Mouse (Mus musculus): ENCODE data around the gene Fgfr2. TPM values are rescaled to one million over a fixed set of nuclear protein-coding genes. Genes with fewer than 3 reads are reported as not detected.
"Not testable (repeated sequence)": the region's sequence is repeated elsewhere in the genome, so short reads cannot be mapped to it uniquely, and the experiment has no call there.

The Fgfr2 gene
- polyA plus RNA-seq, 1 experiment from 2014 or later: 133 TPM

GRCm38 (mm10) chr7:131411941-131412270 lies 1711.2 kb downstream of the Fgfr2 start:
- Histone ChIP-seq H3K27me3 (ENCODE audit: control insufficient read depth, insufficient read depth, low read length) (no peaks in the 10 kb centered on the region), H3K9me3 (ENCODE audit: control insufficient read depth, low read length) (no peaks in the 10 kb centered on the region), H3K4me3 (ENCODE audit: low read length) (no peak overlapping the region), H3K9ac (ENCODE audit: low read depth, low read length) (no peak overlapping the region), H3K4me1 (ENCODE audit: control insufficient read depth, insufficient read depth, low read length) (0 out of 2 replicates have a peak, but pooled peaks cover 16% of the 10 kb centered on the region), H3K27ac (ENCODE audit: low read depth, low read length) (no peak overlapping the region), H3K36me3 (ENCODE audit: control insufficient read depth, insufficient read depth, low read length) (no peaks in the 10 kb centered on the region; the same call in 1 of the 2 replicates), H3K4me2 (replicated peaks; ENCODE audit: low read depth, low read length) (peak overlapping the region; percentile 43)
- WGBS: 39% methylated on average over 2 of the region's 2 CpGs
- no peak for ATAC-seq (ENCODE audit: low FRiP score, low TSS enrichment)

- ATAC-seq (ENCODE audit: low FRiP score, low TSS enrichment): no peak
- Histone ChIP-seq H3K9ac (ENCODE audit: low read depth, low read length) (0 out of 2 replicates have a peak overlapping the region, but pooled peaks have one; percentile 95), H3K27ac (ENCODE audit: low read depth, low read length) (peak overlapping the region; percentile 42; the same call in 1 of the 2 replicates)
Measured at GRCm38 (mm10) chr7:131411221-131411940, 1711.8 kb downstream of the Fgfr2 start.

GRCm38 (mm10) chr7:131410416-131411058 lies 1712.6 kb downstream of the Fgfr2 start, which contains the start of the genes Ikzf5 and Acadsb:
Gene Ikzf5 (minus strand): TSS chr7:131410521.
Gene Acadsb (plus strand): TSS chr7:131410601.
- Histone ChIP-seq H3K4me2 (replicated peaks; ENCODE audit: low read depth, low read length) (peak within 1 kb of the TSS; percentile 43), H3K27ac (ENCODE audit: low read depth, low read length) (peak within 1 kb of the TSS; percentile 69), H3K9ac (ENCODE audit: low read depth, low read length) (peak within 1 kb of the TSS; percentile 95), H3K9me3 (ENCODE audit: control insufficient read depth, low read length) (no peaks in the 10 kb centered on the region), H3K4me1 (ENCODE audit: control insufficient read depth, insufficient read depth, low read length) (0 out of 2 replicates have a peak, but pooled peaks cover 12% of the 10 kb centered on the region), H3K4me3 (ENCODE audit: low read length) (peak within 1 kb of the TSS; percentile 97), H3K36me3 (ENCODE audit: control insufficient read depth, insufficient read depth, low read length) (no peaks in the 10 kb centered on the region; the same call in 1 of the 2 replicates), H3K27me3 (ENCODE audit: control insufficient read depth, insufficient read depth, low read length) (no peaks in the 10 kb centered on the region)
- peak; percentile 97 for ATAC-seq (ENCODE audit: low FRiP score, low TSS enrichment)
- under 1% methylated on average over 42 of the region's 42 CpGs for WGBS

More at GRCm38 (mm10) chr7:131411221-131411940, 1711.8 kb downstream of the Fgfr2 start:
- Histone ChIP-seq H3K4me1 (ENCODE audit: control insufficient read depth, insufficient read depth, low read length) (0 out of 2 replicates have a peak, but pooled peaks cover 16% of the 10 kb centered on the region), H3K4me3 (ENCODE audit: low read length) (peak overlapping the region; percentile 97), H3K4me2 (replicated peaks; ENCODE audit: low read depth, low read length) (peak overlapping the region; percentile 43), H3K36me3 (ENCODE audit: control insufficient read depth, insufficient read depth, low read length) (no peaks in the 10 kb centered on the region; the same call in 1 of the 2 replicates), H3K9me3 (ENCODE audit: control insufficient read depth, low read length) (no peaks in the 10 kb centered on the region), H3K27me3 (ENCODE audit: control insufficient read depth, insufficient read depth, low read length) (no peaks in the 10 kb centered on the region)
- WGBS: 16% methylated on average over 10 of the region's 10 CpGs

- 0 out of 2 replicates have a peak, but pooled peaks cover 10% of the 10 kb centered on the region for H3K4me1 ChIP-seq (ENCODE audit: control insufficient read depth, insufficient read depth, low read length)
- H3K4me3 ChIP-seq (ENCODE audit: low read length): peak overlapping the region; percentile 97
- WGBS: under 1% methylated on average over 38 of the region's 38 CpGs
- no peaks in the 10 kb centered on the region for H3K9me3 ChIP-seq (ENCODE audit: control insufficient read depth, low read length)
- H3K27ac ChIP-seq (ENCODE audit: low read depth, low read length): peak overlapping the region; percentile 69
- no peaks in the 10 kb centered on the region; the same call in 1 of the 2 replicates for H3K36me3 ChIP-seq (ENCODE audit: control insufficient read depth, insufficient read depth, low read length)
- H3K4me2 ChIP-seq (replicated peaks; ENCODE audit: low read depth, low read length): peak overlapping the region; percentile 43
- peak overlapping the region; percentile 95 for H3K9ac ChIP-seq (ENCODE audit: low read depth, low read length)
- H3K27me3 ChIP-seq (ENCODE audit: control insufficient read depth, insufficient read depth, low read length): no peaks in the 10 kb centered on the region
- peak; percentile 61 for ATAC-seq (ENCODE audit: low FRiP score, low TSS enrichment)
Measured at GRCm38 (mm10) chr7:131409988-131410385, 1713.2 kb downstream of the Fgfr2 start.

- Histone ChIP-seq H3K4me3 (ENCODE audit: low read length) (peak overlapping the region; percentile 97), H3K36me3 (ENCODE audit: control insufficient read depth, insufficient read depth, low read length) (no peaks in the 10 kb centered on the region; the same call in 1 of the 2 replicates), H3K9ac (ENCODE audit: low read depth, low read length) (peak overlapping the region; percentile 95), H3K4me2 (replicated peaks; ENCODE audit: low read depth, low read length) (peak overlapping the region; percentile 43), H3K4me1 (ENCODE audit: control insufficient read depth, insufficient read depth, low read length) (0 out of 2 replicates have a peak, but pooled peaks cover 10% of the 10 kb centered on the region), H3K27me3 (ENCODE audit: control insufficient read depth, insufficient read depth, low read length) (no peaks in the 10 kb centered on the region), H3K9me3 (ENCODE audit: control insufficient read depth, low read length) (no peaks in the 10 kb centered on the region), H3K27ac (ENCODE audit: low read depth, low read length) (0 out of 2 replicates have a peak overlapping the region, but pooled peaks have one; percentile 69)
- WGBS: 3% methylated on average over 16 of the region's 16 CpGs
- peak; percentile 53; the same call in 1 of the 2 replicates for ATAC-seq (ENCODE audit: low FRiP score, low TSS enrichment)
Measured at GRCm38 (mm10) chr7:131409321-131409987, 1713.7 kb downstream of the Fgfr2 start.

GRCm38 (mm10) chr7:131391761-131392160 lies 1731.4 kb downstream of the Fgfr2 start:
- H3K9me3 ChIP-seq (ENCODE audit: control insufficient read depth, low read length); H3K4me3 ChIP-seq (ENCODE audit: low read length); H3K9ac ChIP-seq (ENCODE audit: low read depth, low read length); H3K4me2 ChIP-seq (replicated peaks; ENCODE audit: low read depth, low read length); H3K4me1 ChIP-seq (ENCODE audit: control insufficient read depth, insufficient read depth, low read length); H3K27me3 ChIP-seq (ENCODE audit: control insufficient read depth, insufficient read depth, low read length); ATAC-seq (ENCODE audit: low FRiP score, low TSS enrichment); H3K27ac ChIP-seq (ENCODE audit: low read depth, low read length): not testable (repeated sequence)
- peaks cover 45% of the 10 kb centered on the region for H3K36me3 ChIP-seq (ENCODE audit: control insufficient read depth, insufficient read depth, low read length)
- WGBS: 80% methylated on average over 6 of the region's 7 CpGs

GRCm38 (mm10) chr7:131371880-131372651 lies 1751.1 kb downstream of the Fgfr2 start:
- Histone ChIP-seq H3K4me1 (ENCODE audit: control insufficient read depth, insufficient read depth, low read length) (0 out of 2 replicates have a peak, but pooled peaks cover 6% of the 10 kb centered on the region), H3K9me3 (ENCODE audit: control insufficient read depth, low read length) (no peaks in the 10 kb centered on the region), H3K4me2 (replicated peaks; ENCODE audit: low read depth, low read length) (peak overlapping the region; percentile 55), H3K9ac (ENCODE audit: low read depth, low read length) (peak overlapping the region; percentile 93; the same call in 1 of the 2 replicates), H3K27me3 (ENCODE audit: control insufficient read depth, insufficient read depth, low read length) (no peaks in the 10 kb centered on the region), H3K27ac (ENCODE audit: low read depth, low read length) (no peak overlapping the region), H3K36me3 (ENCODE audit: control insufficient read depth, insufficient read depth, low read length) (peaks cover 4% of the 10 kb centered on the region; the same call in 1 of the 2 replicates), H3K4me3 (ENCODE audit: low read length) (peak overlapping the region; percentile 60)
- WGBS: 71% methylated on average over 9 of the region's 9 CpGs
- ATAC-seq (ENCODE audit: low FRiP score, low TSS enrichment): no peak

GRCm38 (mm10) chr7:131371470-131371860 lies 1751.7 kb downstream of the Fgfr2 start:
- Histone ChIP-seq H3K9me3 (ENCODE audit: control insufficient read depth, low read length) (no peaks in the 10 kb centered on the region), H3K36me3 (ENCODE audit: control insufficient read depth, insufficient read depth, low read length) (peaks cover 4% of the 10 kb centered on the region; the same call in 1 of the 2 replicates), H3K4me1 (ENCODE audit: control insufficient read depth, insufficient read depth, low read length) (0 out of 2 replicates have a peak, but pooled peaks cover 6% of the 10 kb centered on the region), H3K4me2 (replicated peaks; ENCODE audit: low read depth, low read length) (peak overlapping the region; percentile 55), H3K27ac (ENCODE audit: low read depth, low read length) (peak overlapping the region; percentile 96), H3K27me3 (ENCODE audit: control insufficient read depth, insufficient read depth, low read length) (no peaks in the 10 kb centered on the region), H3K9ac (ENCODE audit: low read depth, low read length) (peak overlapping the region; percentile 93), H3K4me3 (ENCODE audit: low read length) (peak overlapping the region; percentile 60)
- 9% methylated on average over 9 of the region's 9 CpGs for WGBS
- 0 out of 2 replicates have a peak, but pooled peaks have one; percentile 2 for ATAC-seq (ENCODE audit: low FRiP score, low TSS enrichment)

Measured in kidney, embryonic 14.5 days (tissue).